Mouse (Mus musculus) CD4-positive naive resting alpha-beta T cell, adult 57 days (primary cell): ENCODE results near the gene Gm11096. TPM values are rescaled to one million over a fixed set of nuclear protein-coding genes. Genes with fewer than 3 reads are reported as not detected.

Source experiments
- total RNA-seq: library from RNA; stranded (reverse); gene quantifications from one replicate; pipeline ENCODE4 v1.2.4, GENCODE M21; 2023

The Gm11096 gene
- total RNA-seq, result not detected

GRCm38 (mm10) chr17:81441463-81441862, at the start of gene Gm11096:
Gene Gm11096, plus strand, starts transcription at chr17:81441763.

